In genomic region chr2:104261741-104262067, GRCm38 (mm10) we compare ENCODE assay signal across 21 mouse cellular contexts.
DNase-seq lines count a peak whose midpoint lies in the region; ATAC-seq and TF ChIP-seq lines count a peak whose summit lies in the region.
"Had no signal": no experiment of that assay in that cellular context is flagged by ENCODE, and none has a peak within 500 bp of the region (broad histone marks: within the 10 kb centered on the region; RNA-seq: fewer than 3 reads in every experiment).

No protein-coding gene starts in this region.

- TF ChIP-seq EP300 in lung, postnatal 0 days (IDR thresholded peaks at IDR 0.05): no peak
- TF ChIP-seq EP300 in CH12.LX (IDR thresholded peaks at IDR 0.05; ENCODE audit: low read length): no peak

- H3K27me3 ChIP-seq in lung, embryonic 14.5 days (ENCODE audit: insufficient read depth, low read length): no peaks in the 10 kb centered on the region
- H3K27me3 ChIP-seq in lung, postnatal 0 days (replicated peaks; ENCODE audit: insufficient read depth, low read length): no peaks in the 10 kb centered on the region
- no peaks in the 10 kb centered on the region for H3K27me3 ChIP-seq in lung, embryonic 15.5 days
- H3K27me3 ChIP-seq in CH12.LX (replicated peaks): peaks cover 1% of the 10 kb centered on the region

- no peaks in the 10 kb centered on the region for H3K36me3 ChIP-seq in lung, embryonic 14.5 days (ENCODE audit: insufficient read depth)
- H3K36me3 ChIP-seq in lung, postnatal 0 days (ENCODE audit: insufficient read depth, low read length): no peaks in the 10 kb centered on the region
- no peaks in the 10 kb centered on the region for H3K36me3 ChIP-seq in lung, embryonic 15.5 days
- no peaks in the 10 kb centered on the region for H3K36me3 ChIP-seq in CH12.LX (replicated peaks in 1 of 2; ENCODE audit: control insufficient read depth in 1 of 2, insufficient read depth in 1 of 2, low read length in 1 of 2)
- H3K36me3 ChIP-seq: G1E had no signal

- dilution Hi-C loops in CH12.LX (cut with MboI; ENCODE audit: extremely low pct_ligation_motif_present, extremely low pct_unique_long_range_greater_than_20kb, low sequenced_read_pairs): no loop called here

- no peak for TF ChIP-seq RAD21 in CH12.LX (IDR thresholded peaks at IDR 0.05; ENCODE audit: low read depth, low read length)

- TF ChIP-seq POLR2A in CH12.LX (IDR thresholded peaks at IDR 0.05; ENCODE audit: low read depth, low read length): no peak

- TF ChIP-seq CTCF in lung, embryonic 14.5 days (IDR thresholded peaks at IDR 0.05; ENCODE audit: low read depth): no peak
- TF ChIP-seq CTCF in lung, postnatal 0 days (IDR thresholded peaks at IDR 0.05): no peak
- no peak for TF ChIP-seq CTCF in CH12.LX (conservative IDR thresholded peaks at IDR 0.05 in 1 of 2, IDR thresholded peaks at IDR 0.05 in 1 of 2; ENCODE audit: low read depth in 2 of 2, low read length in 2 of 2)

- no peak overlapping the region for H3K9ac ChIP-seq in lung, embryonic 14.5 days
- H3K9ac ChIP-seq in lung, postnatal 0 days (replicated peaks; ENCODE audit: low read depth): no peak overlapping the region
- no peak overlapping the region for H3K9ac ChIP-seq in lung, embryonic 15.5 days
- no peak overlapping the region for H3K9ac ChIP-seq in CH12.LX (ENCODE audit: insufficient read depth, low read depth)

- peak; percentile 71 for DNase-seq in lung, embryonic 14.5 days
- DNase-seq in lung, postnatal 0 days (ENCODE audit: low spot score): no peak
- DNase-seq in lung, postnatal 10 days: no peak
- no peak for DNase-seq in CH12.LX (ENCODE audit: extremely low read depth)
- DNase-seq in cerebellum, adult 9-11 months: no peak
- DNase-seq: adrenal gland, adult 2 months; adrenal gland, adult 8-10 months; adrenal gland, postnatal 10 days; adrenal gland, postnatal 14 days; adrenal gland, postnatal 25 days; adrenal gland, postnatal 36 days; B cell, adult 2 months; cerebellum, adult 11 months; cerebellum, adult 11-12 months; cerebellum, adult 18-20 months; cerebellum, adult 2 months had no signal

- in situ Hi-C loops in CH12.LX (cut with MboI; ENCODE audit: low pct_ligation_motif_present, low pct_unique_long_range_greater_than_20kb, low sequenced_read_pairs): no loop called here

- WGBS in lung, embryonic 14.5 days: 48% methylated on average over 4 of the region's 4 CpGs
- 51% methylated on average over 4 of the region's 4 CpGs for WGBS in lung, postnatal 0 days
- WGBS in lung, embryonic 15.5 days: 35% methylated on average over 4 of the region's 4 CpGs

- ATAC-seq in lung, embryonic 14.5 days (ENCODE audit: insufficient read depth): peak; percentile 83
- ATAC-seq in lung, postnatal 0 days: no peak
- ATAC-seq in lung, embryonic 15.5 days (ENCODE audit: borderline replicate concordance, extremely low read depth, low FRiP score, low TSS enrichment): peak; percentile 63; the same call in 1 of the 2 replicates
- ATAC-seq: activated CD4-positive, CD25-positive, alpha-beta regulatory T cell, adult 4 months; CD4-positive, CD25-positive, alpha-beta regulatory T cell, adult 4 months; Patski had no signal

- no peak overlapping the region for H3K27ac ChIP-seq in lung, embryonic 14.5 days (ENCODE audit: low read depth)
- no peak overlapping the region for H3K27ac ChIP-seq in lung, postnatal 0 days (ENCODE audit: low read length)
- no peak overlapping the region for H3K27ac ChIP-seq in lung, embryonic 15.5 days
- no peak overlapping the region for H3K27ac ChIP-seq in CH12.LX (ENCODE audit: insufficient read depth, low read depth)

- H3K4me3 ChIP-seq in lung, embryonic 14.5 days (ENCODE audit: low read depth, low read length): no peak overlapping the region
- no peak overlapping the region for H3K4me3 ChIP-seq in lung, postnatal 0 days (ENCODE audit: low read depth, low read length)
- no peak overlapping the region for H3K4me3 ChIP-seq in lung, embryonic 15.5 days
- H3K4me3 ChIP-seq in CH12.LX (replicated peaks in 1 of 3; ENCODE audit: low read depth in 2 of 3, low read length in 2 of 3, poor library complexity in 1 of 3): no peak overlapping the region

- no peak overlapping the region for H3K4me2 ChIP-seq in lung, embryonic 14.5 days
- no peak overlapping the region for H3K4me2 ChIP-seq in lung, postnatal 0 days (replicated peaks; ENCODE audit: low read depth, low read length)
- H3K4me2 ChIP-seq in lung, embryonic 15.5 days: no peak overlapping the region
- H3K4me2 ChIP-seq in CH12.LX (ENCODE audit: insufficient read depth, low read depth, poor library complexity, severe bottlenecking): peak overlapping the region; percentile 52; the same call in 1 of the 2 replicates

- no peaks in the 10 kb centered on the region for H3K79me2 ChIP-seq in CH12.LX (replicated peaks; ENCODE audit: control insufficient read depth, extremely low read depth, insufficient read depth, poor library complexity, severe bottlenecking)

- H3K4me1 ChIP-seq in lung, embryonic 14.5 days (ENCODE audit: insufficient read depth): no peaks in the 10 kb centered on the region
- no peaks in the 10 kb centered on the region for H3K4me1 ChIP-seq in lung, postnatal 0 days (ENCODE audit: insufficient read depth, low read depth, low read length)
- H3K4me1 ChIP-seq in lung, embryonic 15.5 days: peaks cover 7% of the 10 kb centered on the region; the same call in 1 of the 2 replicates
- peaks cover 4 to 14% of the 10 kb centered on the region in 2 experiments for H3K4me1 ChIP-seq in CH12.LX (ENCODE audit: control insufficient read depth in 1 of 2, insufficient read depth in 2 of 2)

- no peaks in the 10 kb centered on the region for H3K9me3 ChIP-seq in lung, embryonic 14.5 days (ENCODE audit: low read depth, low read length)
- H3K9me3 ChIP-seq in lung, postnatal 0 days (ENCODE audit: low read length): no peaks in the 10 kb centered on the region
- no peaks in the 10 kb centered on the region for H3K9me3 ChIP-seq in lung, embryonic 15.5 days
- no peaks in the 10 kb centered on the region for H3K9me3 ChIP-seq in CH12.LX (replicated peaks; ENCODE audit: low read length)
- H3K9me3 ChIP-seq: G1E had no signal

TF ChIP-seq in CH12.LX, 34 proteins besides CTCF, POLR2A, EP300 and RAD21:
- no peak for TF ChIP-seq BHLHE40 (IDR thresholded peaks at IDR 0.05; ENCODE audit: low read depth, low read length)
- no peak for TF ChIP-seq HCFC1 (IDR thresholded peaks at IDR 0.05; ENCODE audit: low read depth, low read length)
- TF ChIP-seq POLR2AphosphoS2 (IDR thresholded peaks at IDR 0.05; ENCODE audit: low read depth, low read length): no peak
- TF ChIP-seq CHD1 (IDR thresholded peaks at IDR 0.05; ENCODE audit: low read depth, low read length): no peak
- TF ChIP-seq USF2 (conservative IDR thresholded peaks at IDR 0.05; ENCODE audit: low read depth, low read length): no peak
- no peak for TF ChIP-seq E2F4 (IDR thresholded peaks at IDR 0.05; ENCODE audit: insufficient replicate concordance, low read depth, low read length)
- no peak for TF ChIP-seq MEF2A (IDR thresholded peaks at IDR 0.05; ENCODE audit: borderline replicate concordance, low read depth, low read length)
- no peak for TF ChIP-seq SMC3 (IDR thresholded peaks at IDR 0.05; ENCODE audit: low read depth, low read length)
- no peak for TF ChIP-seq KAT2A (IDR thresholded peaks at IDR 0.05; ENCODE audit: insufficient replicate concordance, low read length)
- TF ChIP-seq SIN3A (IDR thresholded peaks at IDR 0.05; ENCODE audit: low read length): no peak
